ENCODE assay signal across 12 mouse cellular contexts in genomic region chr2:166565503-166565902, GRCm38 (mm10).
A peak's percentile ranks its signal among the peaks of the same experiment; 100 is the strongest.
DNase-seq lines count a peak whose midpoint lies in the region; ATAC-seq and TF ChIP-seq lines count a peak whose summit lies in the region.
"Had no signal": no experiment of that assay in that cellular context is flagged by ENCODE, and none has a peak within 500 bp of the region (broad histone marks: within the 10 kb centered on the region; RNA-seq: fewer than 3 reads in every experiment).

No protein-coding gene starts in this region.

- no peaks in the 10 kb centered on the region for H3K9me3 ChIP-seq in liver, embryonic 14.5 days (ENCODE audit: control insufficient read depth, low read length)
- H3K9me3 ChIP-seq in liver, embryonic 11.5 days (ENCODE audit: control insufficient read depth, low read length), result no peaks in the 10 kb centered on the region
- H3K9me3 ChIP-seq in E14TG2a.4 (ENCODE audit: low read length), result no peaks in the 10 kb centered on the region
- H3K9me3 ChIP-seq in hindbrain, embryonic 11.5 days (ENCODE audit: control insufficient read depth, low read length), result no peaks in the 10 kb centered on the region
- H3K9me3 ChIP-seq: limb, embryonic 12.5 days; midbrain, embryonic 15.5 days had no signal

- H3K4me2 ChIP-seq in liver, embryonic 14.5 days (ENCODE audit: low read depth), result no peak overlapping the region
- no peak overlapping the region for H3K4me2 ChIP-seq in liver, embryonic 11.5 days
- H3K4me2 ChIP-seq in hindbrain, embryonic 11.5 days (replicated peaks; ENCODE audit: low read depth, low read length), result no peak overlapping the region
- H3K4me2 ChIP-seq: limb, embryonic 12.5 days; midbrain, embryonic 15.5 days had no signal

- no peak for TF ChIP-seq EP300 in liver, embryonic 14.5 days (IDR thresholded peaks at IDR 0.05; ENCODE audit: low read depth)

- no peak overlapping the region for H3K9ac ChIP-seq in liver, embryonic 14.5 days (replicated peaks)
- H3K9ac ChIP-seq in liver, embryonic 11.5 days (ENCODE audit: low read depth, low read length), result no peak overlapping the region
- H3K9ac ChIP-seq in hindbrain, embryonic 11.5 days (ENCODE audit: low read depth, low read length), result no peak overlapping the region
- H3K9ac ChIP-seq: limb, embryonic 12.5 days; midbrain, embryonic 15.5 days had no signal

- H3K27me3 ChIP-seq in liver, embryonic 14.5 days (ENCODE audit: control insufficient read depth, insufficient read depth, low read length), result no peaks in the 10 kb centered on the region
- no peaks in the 10 kb centered on the region for H3K27me3 ChIP-seq in liver, embryonic 11.5 days (replicated peaks; ENCODE audit: control insufficient read depth, insufficient read depth, low read length)
- H3K27me3 ChIP-seq in E14TG2a.4 (ENCODE audit: insufficient read depth, low read length), result 0 out of 2 replicates have a peak, but pooled peaks cover 4% of the 10 kb centered on the region
- H3K27me3 ChIP-seq in hindbrain, embryonic 11.5 days (ENCODE audit: control insufficient read depth, insufficient read depth, low read length), result no peaks in the 10 kb centered on the region
- H3K27me3 ChIP-seq: limb, embryonic 12.5 days; midbrain, embryonic 15.5 days had no signal

- peak; percentile 62 for TF ChIP-seq CTCF in liver, embryonic 14.5 days (IDR thresholded peaks at IDR 0.05; ENCODE audit: low read depth)
- TF ChIP-seq CTCF in E14TG2a.4 (conservative IDR thresholded peaks at IDR 0.05; ENCODE audit: low read length), result peak; percentile 57

- no peak overlapping the region for H3K27ac ChIP-seq in liver, embryonic 14.5 days
- no peak overlapping the region for H3K27ac ChIP-seq in liver, embryonic 11.5 days (ENCODE audit: low read depth, low read length)
- no peak overlapping the region for H3K27ac ChIP-seq in hindbrain, embryonic 11.5 days (ENCODE audit: low read depth, low read length)
- H3K27ac ChIP-seq: limb, embryonic 12.5 days; midbrain, embryonic 15.5 days had no signal

- no peaks in the 10 kb centered on the region for H3K4me1 ChIP-seq in liver, embryonic 14.5 days (replicated peaks; ENCODE audit: control insufficient read depth in 2 of 2, insufficient read depth in 2 of 2, low read length in 1 of 2)
- peaks cover 2% of the 10 kb centered on the region; the same call in 1 of the 2 replicates for H3K4me1 ChIP-seq in liver, embryonic 11.5 days (replicated peaks; ENCODE audit: control insufficient read depth, insufficient read depth, low read length)
- peaks cover 22% of the 10 kb centered on the region; the same call in 1 of the 2 replicates for H3K4me1 ChIP-seq in E14TG2a.4 (replicated peaks; ENCODE audit: low read depth, low read length)
- no peaks in the 10 kb centered on the region for H3K4me1 ChIP-seq in hindbrain, embryonic 11.5 days (replicated peaks; ENCODE audit: control insufficient read depth, insufficient read depth, low read length)
- H3K4me1 ChIP-seq: midbrain, embryonic 15.5 days had no signal

- DNase-seq in liver, embryonic 14.5 days (ENCODE audit: low read depth in 3 of 3, low spot score in 3 of 3), result no peak
- no peak for DNase-seq in liver, embryonic 11.5 days (ENCODE audit: low spot score)
- peak; percentile 87 for DNase-seq in R1 (ENCODE audit: low read depth, low spot score)
- DNase-seq in thymus, postnatal 14 days, result peak; percentile 50
- no peak for DNase-seq in cerebellum, postnatal 25 days
- no peak for DNase-seq in hindbrain, embryonic 11.5 days (ENCODE audit: low spot score)
- DNase-seq: cerebellum, postnatal 36 days; heart, adult 11 months; kidney, adult 18-20 months had no signal

- H3K4me3 ChIP-seq in liver, embryonic 14.5 days (ENCODE audit: insufficient read depth in 1 of 2, low read depth in 2 of 2, low read length in 2 of 2), result no peak overlapping the region
- no peak overlapping the region for H3K4me3 ChIP-seq in liver, embryonic 11.5 days (ENCODE audit: low read depth, low read length)
- H3K4me3 ChIP-seq in E14TG2a.4 (replicated peaks; ENCODE audit: low read length), result no peak overlapping the region
- no peak overlapping the region for H3K4me3 ChIP-seq in hindbrain, embryonic 11.5 days (ENCODE audit: low read depth, low read length)
- H3K4me3 ChIP-seq: limb, embryonic 12.5 days; midbrain, embryonic 15.5 days had no signal

- H3K36me3 ChIP-seq in liver, embryonic 14.5 days (replicated peaks; ENCODE audit: control insufficient read depth, insufficient read depth, low read depth), result no peaks in the 10 kb centered on the region
- H3K36me3 ChIP-seq in liver, embryonic 11.5 days (ENCODE audit: control insufficient read depth, insufficient read depth, low read length), result 0 out of 2 replicates have a peak, but pooled peaks cover 3% of the 10 kb centered on the region
- no peaks in the 10 kb centered on the region for H3K36me3 ChIP-seq in E14TG2a.4 (ENCODE audit: insufficient read depth, low read length)
- H3K36me3 ChIP-seq in hindbrain, embryonic 11.5 days (ENCODE audit: control insufficient read depth, insufficient read depth, low read length), result peaks cover 3% of the 10 kb centered on the region; the same call in 1 of the 2 replicates
- H3K36me3 ChIP-seq: midbrain, embryonic 15.5 days had no signal

- 59% methylated on average over 5 of the region's 5 CpGs for WGBS in liver, embryonic 14.5 days (ENCODE audit: insufficient replicate concordance)
- WGBS in liver, embryonic 11.5 days, result 66% methylated on average over 5 of the region's 5 CpGs
- WGBS in hindbrain, embryonic 11.5 days, result 77% methylated on average over 5 of the region's 5 CpGs

- no peak for ATAC-seq in liver, embryonic 14.5 days (ENCODE audit: insufficient read depth)
- no peak for ATAC-seq in liver, embryonic 11.5 days (replicated peaks; ENCODE audit: low FRiP score)
- no peak for ATAC-seq in hindbrain, embryonic 11.5 days (ENCODE audit: low FRiP score)
- ATAC-seq: midbrain, embryonic 15.5 days had no signal

Comparison
In these comparisons a context has a peak if more than half of its experiments do, and no peak if none do; other contexts are left out.
1. DNase-seq: peak in R1 (single experiment) and thymus, postnatal 14 days (single experiment); none in liver, embryonic 14.5 days (0 of 3), liver, embryonic 11.5 days (single experiment), cerebellum, postnatal 25 days (0 of 2) and hindbrain, embryonic 11.5 days (single experiment).